ENCODE assay signal across 29 mouse cellular contexts in genomic region chr17:31977131-31977530, GRCm38 (mm10).
"Had no signal": no experiment of that assay in that cellular context is flagged by ENCODE, and none has a peak within 500 bp of the region (broad histone marks: within the 10 kb centered on the region; RNA-seq: fewer than 3 reads in every experiment).

No protein-coding gene starts in this region.

- H3K9me3 ChIP-seq: heart, embryonic 12.5 days; heart, embryonic 13.5 days; heart, embryonic 15.5 days; hindbrain, embryonic 10.5 days; hindbrain, embryonic 12.5 days; hindbrain, embryonic 13.5 days; hindbrain, embryonic 15.5 days; intestine, embryonic 15.5 days; kidney, embryonic 15.5 days had no signal

- H3K27ac ChIP-seq: heart, embryonic 13.5 days; heart, embryonic 15.5 days; hindbrain, embryonic 10.5 days; hindbrain, embryonic 12.5 days; hindbrain, embryonic 13.5 days; hindbrain, embryonic 14.5 days; hindbrain, embryonic 15.5 days; hindbrain, postnatal 0 days; intestine, embryonic 15.5 days; kidney, embryonic 15.5 days; kidney, postnatal 0 days; layer of hippocampus, adult 2 months; left cerebral cortex, adult 2 months had no signal

- H3K4me3 ChIP-seq: heart, embryonic 12.5 days; heart, embryonic 13.5 days; heart, embryonic 15.5 days; hindbrain, embryonic 10.5 days; hindbrain, embryonic 12.5 days; hindbrain, embryonic 13.5 days; hindbrain, embryonic 15.5 days; intestine, embryonic 15.5 days; kidney, embryonic 15.5 days; layer of hippocampus, adult 2 months; left cerebral cortex, adult 2 months had no signal

- H3K27me3 ChIP-seq: heart, embryonic 12.5 days; heart, embryonic 13.5 days; heart, embryonic 15.5 days; hindbrain, embryonic 12.5 days; hindbrain, embryonic 13.5 days; hindbrain, embryonic 15.5 days; intestine, embryonic 15.5 days; kidney, embryonic 15.5 days had no signal

- H3K4me1 ChIP-seq: hindbrain, embryonic 12.5 days; hindbrain, embryonic 13.5 days; hindbrain, embryonic 15.5 days; intestine, embryonic 15.5 days; kidney, embryonic 15.5 days had no signal

- DNase-seq: heart, postnatal 10 days; heart, postnatal 14 days; heart, postnatal 4 days; kidney, adult 11 months; kidney, adult 18-20 months; kidney, adult 2 months; kidney, adult 8-10 months; kidney, adult 9 months; kidney, postnatal 10 days; kidney, postnatal 14 days; kidney, postnatal 25 days; kidney, postnatal 36 days; kidney, postnatal 4 days; layer of hippocampus, adult 9-11 months; layer of hippocampus, postnatal 36 days had no signal

- H3K36me3 ChIP-seq: heart, embryonic 12.5 days; heart, embryonic 13.5 days; heart, embryonic 15.5 days; hindbrain, embryonic 10.5 days; hindbrain, embryonic 12.5 days; hindbrain, embryonic 13.5 days; hindbrain, embryonic 15.5 days; intestine, embryonic 15.5 days; kidney, embryonic 15.5 days had no signal
